Mouse (Mus musculus) heart, adult 8-10 months (tissue): Measurements from ENCODE around the gene Pik3c2b. TPM values are rescaled to one million over a fixed set of nuclear protein-coding genes. Genes with fewer than 3 reads are reported as not detected.

Source experiments
- DNase-seq: peaks from one replicate; pipeline ENCODE4 v3.0.0; 2022; ENCODE audit warnings: low spot score
- total RNA-seq, 4 experiments: library from RNA; stranded (reverse); gene quantifications; 2 replicates each; pipeline ENCODE4 v1.2.4; 2022

Gene Pik3c2b
- total RNA-seq, 4 experiments from 2014 or later: 19.2 to 20.8 (median 19.9) TPM

- no peak for DNase-seq
Measured at GRCm38 (mm10) chr1:133071666-133072381, 26.4 kb downstream of the Pik3c2b start.

GRCm38 (mm10) chr1:133073327-133073856 is 27.9 kb downstream of the Pik3c2b start:
- DNase-seq: peak; percentile 74

GRCm38 (mm10) chr1:133074541-133074940 is 29.1 kb downstream of the Pik3c2b start:
- no peak for DNase-seq

- no peak for DNase-seq
Measured at GRCm38 (mm10) chr1:133075651-133076400, 30.4 kb downstream of the Pik3c2b start.

- DNase-seq: peak; percentile 71
Measured at GRCm38 (mm10) chr1:133076681-133077514, 31.4 kb downstream of the Pik3c2b start.

- DNase-seq: no peak
Measured at GRCm38 (mm10) chr1:133077606-133078337, 32.3 kb downstream of the Pik3c2b start.

GRCm38 (mm10) chr1:133078338-133078727 is 32.9 kb downstream of the Pik3c2b start:
- DNase-seq: no peak

GRCm38 (mm10) chr1:133079509-133079908 is 34.0 kb downstream of the Pik3c2b start:
- no peak for DNase-seq

GRCm38 (mm10) chr1:133080079-133080561 is 34.7 kb downstream of the Pik3c2b start:
- DNase-seq: no peak

GRCm38 (mm10) chr1:133080717-133081116 is 35.2 kb downstream of the Pik3c2b start:
- no peak for DNase-seq

- no peak for DNase-seq
Measured at GRCm38 (mm10) chr1:133083003-133083546, 37.6 kb downstream of the Pik3c2b start.

- DNase-seq: no peak
Measured at GRCm38 (mm10) chr1:133083942-133084625, 38.6 kb downstream of the Pik3c2b start.

- DNase-seq: no peak
Measured at GRCm38 (mm10) chr1:133084708-133085416, 39.4 kb downstream of the Pik3c2b start.

GRCm38 (mm10) chr1:133085417-133085742 is 39.9 kb downstream of the Pik3c2b start:
- DNase-seq: no peak

GRCm38 (mm10) chr1:133086804-133087203 is 41.3 kb downstream of the Pik3c2b start:
- DNase-seq: no peak

- DNase-seq: peak; percentile 75
Measured at GRCm38 (mm10) chr1:133087206-133087905, 41.9 kb downstream of the Pik3c2b start.

- no peak for DNase-seq
Measured at GRCm38 (mm10) chr1:133088196-133088595, 42.7 kb downstream of the Pik3c2b start.

- no peak for DNase-seq
Measured at GRCm38 (mm10) chr1:133089415-133089814, 43.9 kb downstream of the Pik3c2b start.

- DNase-seq: no peak
Measured at GRCm38 (mm10) chr1:133090641-133091040, 45.2 kb downstream of the Pik3c2b start.
